Mouse (Mus musculus) lung, postnatal 0 days (tissue): Measurements from ENCODE around the gene Kcnn1. TPM values are rescaled to one million over a fixed set of nuclear protein-coding genes. Genes with fewer than 3 reads are reported as not detected.

Experiments used
- ATAC-seq: fragments of 200-750 bp; cut with Nextera tagmentation; 2 replicates; pipeline ENCODE4 v1.8.0; 2017; ENCODE audit warnings: moderate library complexity
- DNase-seq: peaks from one replicate; pipeline ENCODE4 v3.0.0-alpha.2; 2016; ENCODE audit warnings: low spot score
- H3K27ac ChIP-seq: fragments of 300-500 bp; sonication (generic); 2 replicates; pipeline ENCODE4 v1.5.1; 2014; ENCODE audit warnings: antibody characterized with exemption, mild to moderate bottlenecking, low read length, mixed read lengths
- H3K27me3 ChIP-seq: fragments of 300-500 bp; sonication (generic); replicated peaks from 2 replicates; pipeline ENCODE4 v1.6.1; 2014; ENCODE audit warnings: low read length, mixed read lengths; ENCODE audit not compliant: insufficient read depth
- H3K36me3 ChIP-seq: fragments of 300-500 bp; sonication (generic); 2 replicates; pipeline ENCODE4 v1.6.1; 2014; ENCODE audit warnings: low read length, mixed read lengths; ENCODE audit not compliant: insufficient read depth
- H3K4me1 ChIP-seq: fragments of 300-500 bp; sonication (generic); 2 replicates; pipeline ENCODE4 v1.6.1; 2014; ENCODE audit warnings: antibody characterized with exemption, low read depth, low read length, mixed read lengths; ENCODE audit not compliant: insufficient read depth
- H3K4me2 ChIP-seq: fragments of 300-500 bp; sonication (generic); replicated peaks from 2 replicates; pipeline ENCODE4 v1.6.1; 2014; ENCODE audit warnings: low read depth, mild to moderate bottlenecking, low read length, moderate library complexity, mixed read lengths
- H3K4me3 ChIP-seq: fragments of 300-500 bp; sonication (generic); 2 replicates; pipeline ENCODE4 v1.5.1; 2014; ENCODE audit warnings: low read depth, low read length
- H3K9ac ChIP-seq: fragments of 300-500 bp; sonication (generic); replicated peaks from 2 replicates; pipeline ENCODE4 v1.6.1; 2014; ENCODE audit warnings: low read depth, mild to moderate bottlenecking
- H3K9me3 ChIP-seq: fragments of 300-500 bp; sonication (generic); 2 replicates; pipeline ENCODE4 v1.6.1; 2016; ENCODE audit warnings: low read length, mixed read lengths
- CTCF ChIP-seq: IDR thresholded peaks from 2 replicates; pipeline ENCODE4 v1.5.1; 2016; ENCODE audit warnings: antibody characterized with exemption, mild to moderate bottlenecking
- EP300 ChIP-seq: IDR thresholded peaks from 2 replicates; pipeline ENCODE4 v1.6.1; 2016; ENCODE audit warnings: antibody characterized with exemption, mild to moderate bottlenecking, control low read depth
- WGBS: fragments of 180-500 bp; shearing (Covaris S2); extraction: QIAGEN DNeasy Blood & Tissue Kit; methylation state at CpG from one replicate; pipeline ENCODE4 v1.1.7; 2014; 5-methylcytosine and 5-hydroxymethylcytosine counted together
- polyA plus RNA-seq: library from polyadenylated mRNA; unstranded; fragments of >200 nt; fragmentation: Nextera tagmentation; extraction: Ambion mirVana; gene quantifications from 2 replicates; pipeline ENCODE4 v1.2.1, GENCODE M21; 2015

The Kcnn1 gene
- polyA plus RNA-seq, 1 experiment from 2014 or later, result 0.25 TPM

DNA sequence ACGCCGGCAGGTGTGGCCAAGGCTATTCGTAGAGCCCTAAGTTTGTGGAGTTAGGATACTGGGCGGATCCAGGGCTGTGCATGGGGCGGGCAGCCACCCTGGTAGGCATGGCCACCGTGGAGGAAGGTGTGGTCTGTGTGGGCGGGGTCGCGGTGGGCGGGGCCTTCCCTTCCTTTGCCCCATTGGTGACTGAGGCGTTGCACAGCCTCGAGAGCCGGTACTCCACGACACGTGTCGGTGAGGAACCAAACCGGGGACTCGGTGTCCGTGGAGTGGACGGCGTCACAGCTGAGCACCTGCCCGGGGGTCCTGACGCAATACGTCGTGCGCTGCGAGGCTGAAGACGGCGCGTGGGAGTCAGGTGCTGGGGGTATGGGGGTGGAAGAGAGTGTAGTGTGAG lies 46.4 kb downstream of the Kcnn1 start:
- 11% methylated on average over 25 of the region's 30 CpGs for WGBS
- TF ChIP-seq EP300, result no peak
- TF ChIP-seq CTCF, result no peak
- peak; percentile 66 for ATAC-seq
- Histone ChIP-seq H3K27me3 (no peaks in the 10 kb centered on the region), H3K27ac (no peak overlapping the region), H3K4me1 (no peaks in the 10 kb centered on the region), H3K4me3 (no peak overlapping the region), H3K36me3 (no peaks in the 10 kb centered on the region), H3K9me3 (no peaks in the 10 kb centered on the region), H3K4me2 (peak overlapping the region; percentile 28; the same call in 1 of the 2 replicates), H3K9ac (no peak overlapping the region)
- DNase-seq, result peak; percentile 63

DNA sequence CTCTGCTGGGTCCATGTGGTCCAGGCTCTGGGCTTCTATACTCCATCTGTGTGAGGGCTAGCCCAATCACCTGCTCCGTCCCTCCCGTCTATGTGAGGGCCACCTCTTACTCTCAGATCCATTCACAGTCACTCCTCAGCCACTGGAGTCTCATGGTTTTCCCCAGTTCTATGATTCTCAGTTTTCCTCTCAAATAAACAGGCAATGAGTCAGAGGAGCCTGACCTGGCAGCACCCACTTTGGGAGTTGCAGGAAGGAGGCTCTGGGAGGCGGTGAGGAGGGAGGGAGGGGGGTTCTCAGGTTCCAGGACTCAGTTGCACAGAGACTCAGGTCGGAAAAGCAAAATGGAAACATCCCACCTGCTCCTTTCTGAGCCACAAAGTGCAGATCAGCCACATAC lies 50.2 kb downstream of the Kcnn1 start:
- no peak overlapping the region for H3K9ac ChIP-seq
- no peak for TF ChIP-seq CTCF
- TF ChIP-seq EP300, result no peak
- H3K4me3 ChIP-seq, result no peak overlapping the region
- ATAC-seq, result no peak
- no peak overlapping the region for H3K27ac ChIP-seq
- H3K4me2 ChIP-seq, result no peak overlapping the region
- H3K27me3 ChIP-seq, result no peaks in the 10 kb centered on the region
- no peak for DNase-seq
- 40% methylated on average over 4 of the region's 4 CpGs for WGBS
- no peaks in the 10 kb centered on the region for H3K4me1 ChIP-seq
- H3K9me3 ChIP-seq, result no peaks in the 10 kb centered on the region
- H3K36me3 ChIP-seq, result no peaks in the 10 kb centered on the region

DNA sequence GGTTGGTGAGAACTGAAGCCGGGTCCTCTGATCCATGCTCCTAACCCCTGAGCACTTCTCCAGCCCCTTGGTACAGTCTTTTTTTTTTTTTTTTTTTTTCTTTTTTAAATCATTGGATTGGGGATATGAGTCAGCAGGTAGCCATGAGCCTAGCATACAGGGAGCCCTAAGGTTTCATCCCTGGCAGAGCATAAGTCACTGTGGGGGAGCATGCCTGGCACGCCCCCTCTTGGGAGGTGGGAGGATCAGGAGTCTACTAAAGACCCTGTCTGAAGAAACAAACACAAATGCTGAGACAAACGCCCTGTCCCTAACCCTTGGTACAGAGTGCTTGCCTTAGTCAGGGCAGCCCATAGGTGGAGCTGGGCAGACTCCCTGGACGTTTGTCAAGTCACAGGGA lies 51.0 kb downstream of the Kcnn1 start:
- no peak overlapping the region for H3K9ac ChIP-seq
- H3K36me3 ChIP-seq, result no peaks in the 10 kb centered on the region
- ATAC-seq (no peak), DNase-seq (no peak)
- H3K4me2 ChIP-seq, result no peak overlapping the region
- TF ChIP-seq EP300, result no peak
- no peak for TF ChIP-seq CTCF
- 43% methylated on average over 4 of the region's 4 CpGs for WGBS
- no peaks in the 10 kb centered on the region for H3K27me3 ChIP-seq
- H3K27ac ChIP-seq, result no peak overlapping the region
- H3K9me3 ChIP-seq, result no peaks in the 10 kb centered on the region
- no peak overlapping the region for H3K4me3 ChIP-seq
- H3K4me1 ChIP-seq, result no peaks in the 10 kb centered on the region

DNA sequence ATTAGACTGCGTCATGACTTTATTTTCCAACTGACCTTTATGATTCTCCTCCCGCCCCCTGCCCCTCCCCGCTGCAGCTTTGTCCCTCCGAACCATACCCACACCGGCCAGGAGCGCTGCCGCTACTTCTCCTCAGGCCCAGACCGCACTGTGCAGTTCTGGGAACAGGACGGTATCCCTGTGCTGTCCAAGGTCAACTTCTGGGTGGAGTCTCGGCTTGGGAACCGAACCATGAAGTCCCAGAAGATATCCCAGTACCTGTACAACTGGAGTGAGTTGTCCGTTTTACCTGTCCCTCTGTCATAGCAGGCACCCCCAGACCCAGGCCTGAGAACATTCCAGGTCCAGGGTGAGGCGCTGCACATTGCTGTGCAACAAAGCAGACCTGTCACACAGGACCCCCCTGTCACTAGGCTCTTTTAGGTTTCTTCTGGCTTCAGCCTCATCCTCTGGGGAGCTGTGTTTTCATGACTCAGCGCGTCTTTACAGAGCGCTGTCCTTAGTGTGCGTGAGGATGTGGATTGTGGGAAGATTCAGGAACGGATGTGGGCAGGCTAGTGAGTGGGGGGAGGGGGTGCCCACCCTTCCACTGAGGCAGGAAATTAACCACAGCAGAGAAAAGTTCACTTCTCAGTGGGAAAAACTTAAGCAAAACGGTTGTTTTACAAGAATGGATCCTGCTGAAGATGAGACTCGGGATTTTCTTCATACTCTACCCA lies 51.9 kb downstream of the Kcnn1 start:
- WGBS, result 63% methylated on average over 20 of the region's 20 CpGs
- TF ChIP-seq CTCF (no peak), EP300 (no peak)
- Histone ChIP-seq H3K9ac (no peak overlapping the region), H3K27me3 (no peaks in the 10 kb centered on the region), H3K4me2 (no peak overlapping the region), H3K36me3 (no peaks in the 10 kb centered on the region), H3K9me3 (no peaks in the 10 kb centered on the region), H3K4me3 (no peak overlapping the region), H3K4me1 (no peaks in the 10 kb centered on the region), H3K27ac (no peak overlapping the region)
- DNase-seq (no peak), ATAC-seq (peak; percentile 25; the same call in 1 of the 2 replicates)

DNA sequence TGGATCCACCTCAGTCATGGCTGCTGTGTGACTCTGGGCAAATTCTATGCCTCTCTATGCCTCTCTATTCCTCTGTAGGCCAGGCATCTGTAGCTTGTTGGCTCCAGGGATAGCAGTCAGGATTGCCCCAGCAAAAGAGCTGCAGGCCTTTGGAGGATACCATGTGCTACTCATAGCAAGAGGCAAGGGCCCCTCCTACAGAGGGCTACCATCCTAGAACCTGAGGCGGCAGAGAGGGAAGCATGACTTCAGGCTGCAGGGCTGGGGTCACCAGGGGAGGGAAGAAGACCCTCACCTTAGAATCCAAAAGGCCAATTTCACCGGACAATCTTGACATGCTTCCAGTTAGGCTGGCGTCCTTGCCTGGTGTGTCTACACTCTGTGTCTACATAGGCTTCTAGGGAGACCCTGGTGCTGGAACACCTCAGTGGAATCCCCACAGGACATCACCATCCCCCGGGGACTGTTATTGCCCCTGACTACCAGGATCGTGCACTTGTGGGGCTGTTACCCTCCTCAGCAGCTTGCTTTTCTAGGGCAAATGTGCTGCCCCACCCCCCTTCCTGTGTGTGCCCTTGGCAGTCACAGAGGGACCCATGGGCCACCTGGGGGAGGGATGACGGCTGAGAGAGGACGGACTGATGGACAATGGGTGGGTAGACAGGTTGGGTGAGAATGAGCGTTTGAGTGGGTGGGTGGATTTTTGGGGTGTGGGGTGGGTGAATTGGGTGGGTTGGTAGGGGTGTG lies 53.9 kb downstream of the Kcnn1 start:
- no peak overlapping the region for H3K4me3 ChIP-seq
- no peaks in the 10 kb centered on the region for H3K27me3 ChIP-seq
- H3K9ac ChIP-seq, result no peak overlapping the region
- DNase-seq, result no peak
- no peak for ATAC-seq
- no peak for TF ChIP-seq CTCF
- no peak for TF ChIP-seq EP300
- H3K27ac ChIP-seq, result no peak overlapping the region
- H3K9me3 ChIP-seq, result no peaks in the 10 kb centered on the region
- H3K36me3 ChIP-seq, result no peaks in the 10 kb centered on the region
- H3K4me2 ChIP-seq, result no peak overlapping the region
- WGBS, result 72% methylated on average over 8 of the region's 8 CpGs
- H3K4me1 ChIP-seq, result no peaks in the 10 kb centered on the region; the same call in 1 of the 2 replicates

DNA sequence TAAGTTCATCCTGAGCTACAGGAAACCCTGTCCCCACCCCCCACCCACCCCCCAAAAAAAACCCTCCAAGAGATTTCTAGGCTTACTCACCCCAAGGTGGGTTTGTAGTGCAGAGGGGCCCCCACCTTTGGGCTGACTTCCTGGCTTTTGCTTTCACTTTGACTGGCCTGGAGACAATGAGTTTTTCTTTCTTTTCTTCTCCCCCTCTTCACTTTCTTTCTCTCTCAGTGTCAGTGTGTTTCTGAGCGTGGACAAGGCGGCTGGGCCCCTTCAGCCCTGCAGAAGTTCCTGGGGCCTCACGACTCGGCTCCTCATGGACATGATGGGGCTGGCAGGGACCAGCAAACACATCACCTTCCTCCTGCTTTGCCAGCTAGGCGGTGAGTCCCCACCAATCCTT lies 54.8 kb downstream of the Kcnn1 start, which contains the start of gene Il12rb1:
Il12rb1 (plus strand) TSS at position 211 of the 400 bp plus-strand sequence.
- 0 out of 2 replicates have a peak, but pooled peaks cover 7% of the 10 kb centered on the region for H3K27me3 ChIP-seq
- 66% methylated on average over 5 of the region's 5 CpGs for WGBS
- no peak within 1 kb of the TSS for H3K4me2 ChIP-seq

More for the DNA sequence above, 54.8 kb downstream of the Kcnn1 start, which contains the start of gene Il12rb1:
- no peaks in the 10 kb centered on the region for H3K9me3 ChIP-seq
- H3K9ac ChIP-seq, result no peak within 1 kb of the TSS
- TF ChIP-seq EP300 (no peak), CTCF (no peak)
- no peak within 1 kb of the TSS for H3K4me3 ChIP-seq
- no peak for DNase-seq
- no peaks in the 10 kb centered on the region for H3K36me3 ChIP-seq
- no peak within 1 kb of the TSS for H3K27ac ChIP-seq
- ATAC-seq, result no peak
- H3K4me1 ChIP-seq, result peaks cover 3% of the 10 kb centered on the region; the same call in 1 of the 2 replicates
